Mouse (Mus musculus) CD4-positive naive resting alpha-beta T cell, adult 76 days (primary cell): ENCODE results near the gene Il17rc. TPM values are rescaled to one million over a fixed set of nuclear protein-coding genes. Genes with fewer than 3 reads are reported as not detected.

Experiments used
- total RNA-seq: library from RNA; stranded (reverse); gene quantifications from one replicate; pipeline ENCODE4 v1.2.4, GENCODE M21; 2023

The Il17rc gene
- not detected for total RNA-seq

GRCm38 (mm10) chr6:113471297-113471936, at the start of gene Il17rc:
Gene Il17rc, plus strand, starts transcription at chr6:113471427.

GRCm38 (mm10) chr6:113435664-113436205, 35.5 kb upstream of the Il17rc start, which contains the start of gene Cidec:
Gene Cidec, minus strand, starts transcription at chr6:113435760.

DNA sequence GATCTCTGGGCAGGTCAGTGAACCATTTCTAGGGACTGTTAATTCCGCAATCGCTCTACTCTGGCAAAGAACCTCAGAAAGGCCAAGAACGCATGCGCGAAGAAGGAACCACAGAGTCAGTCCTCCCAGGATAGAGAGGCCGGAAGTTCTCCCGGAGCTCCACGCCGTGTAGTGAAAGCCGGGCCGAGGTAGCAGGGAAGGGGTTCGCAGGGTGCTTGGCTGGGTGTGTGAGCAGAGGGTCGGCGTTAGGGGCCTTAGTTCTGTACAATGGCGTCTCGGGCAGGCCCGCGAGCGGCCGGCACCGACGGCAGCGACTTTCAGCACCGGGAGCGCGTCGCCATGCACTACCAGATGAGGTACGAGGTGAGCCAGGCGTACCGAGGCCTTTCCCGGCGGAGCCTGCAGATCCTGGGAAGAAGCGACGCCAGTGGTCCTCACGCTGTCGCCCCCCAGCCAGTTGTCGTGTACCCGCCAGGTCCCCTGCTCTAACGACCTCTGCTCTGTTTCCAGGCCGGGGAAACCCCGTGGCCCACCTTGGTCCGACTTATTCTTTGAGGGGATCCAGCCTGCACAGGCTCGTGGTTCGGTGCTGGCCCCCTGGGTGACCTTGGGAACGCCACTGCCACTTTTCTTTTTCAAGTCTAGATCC, 28.7 kb upstream of the Il17rc start, which contains the start of gene Jagn1:
Gene Jagn1, plus strand, starts transcription at position 128 of the 649 bp plus-strand sequence.

GRCm38 (mm10) chr6:113457952-113458534, 13.2 kb upstream of the Il17rc start, which contains the start of gene Il17re:
Gene Il17re, plus strand, starts transcription at chr6:113458484.

DNA sequence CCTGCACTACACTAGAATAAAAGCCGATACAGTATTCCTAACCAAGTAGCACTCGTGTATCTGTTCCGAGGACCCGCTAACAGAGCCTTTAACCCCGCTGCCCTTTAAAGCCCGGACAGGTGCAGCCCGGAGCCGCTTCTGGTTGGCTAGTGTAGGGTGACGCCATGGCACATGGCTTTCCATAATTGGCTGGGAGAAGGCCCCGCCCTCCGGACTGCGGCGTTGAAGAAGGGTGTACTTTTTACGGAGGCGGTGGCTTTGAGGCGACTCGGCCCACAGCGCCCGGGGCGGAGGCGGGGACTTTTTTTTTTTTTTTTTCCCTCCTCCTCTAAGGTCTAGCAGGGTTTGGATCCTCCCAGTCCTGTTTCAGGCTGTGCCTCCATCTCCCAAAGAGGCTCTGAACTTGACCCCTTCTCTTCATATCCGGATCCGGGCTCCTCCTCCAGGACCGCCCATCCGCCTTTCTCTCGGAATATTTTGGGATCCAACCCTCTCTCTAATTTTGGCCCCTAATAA, 11.9 kb downstream of the Il17rc start, which contains the start of gene Creld1:
Gene Creld1, plus strand, starts transcription at position 198 of the 516 bp plus-strand sequence.

GRCm38 (mm10) chr6:113501388-113502084, 30.3 kb downstream of the Il17rc start, which contains the start of gene Prrt3:
Gene Prrt3, minus strand, starts transcription at chr6:113501931.

DNA sequence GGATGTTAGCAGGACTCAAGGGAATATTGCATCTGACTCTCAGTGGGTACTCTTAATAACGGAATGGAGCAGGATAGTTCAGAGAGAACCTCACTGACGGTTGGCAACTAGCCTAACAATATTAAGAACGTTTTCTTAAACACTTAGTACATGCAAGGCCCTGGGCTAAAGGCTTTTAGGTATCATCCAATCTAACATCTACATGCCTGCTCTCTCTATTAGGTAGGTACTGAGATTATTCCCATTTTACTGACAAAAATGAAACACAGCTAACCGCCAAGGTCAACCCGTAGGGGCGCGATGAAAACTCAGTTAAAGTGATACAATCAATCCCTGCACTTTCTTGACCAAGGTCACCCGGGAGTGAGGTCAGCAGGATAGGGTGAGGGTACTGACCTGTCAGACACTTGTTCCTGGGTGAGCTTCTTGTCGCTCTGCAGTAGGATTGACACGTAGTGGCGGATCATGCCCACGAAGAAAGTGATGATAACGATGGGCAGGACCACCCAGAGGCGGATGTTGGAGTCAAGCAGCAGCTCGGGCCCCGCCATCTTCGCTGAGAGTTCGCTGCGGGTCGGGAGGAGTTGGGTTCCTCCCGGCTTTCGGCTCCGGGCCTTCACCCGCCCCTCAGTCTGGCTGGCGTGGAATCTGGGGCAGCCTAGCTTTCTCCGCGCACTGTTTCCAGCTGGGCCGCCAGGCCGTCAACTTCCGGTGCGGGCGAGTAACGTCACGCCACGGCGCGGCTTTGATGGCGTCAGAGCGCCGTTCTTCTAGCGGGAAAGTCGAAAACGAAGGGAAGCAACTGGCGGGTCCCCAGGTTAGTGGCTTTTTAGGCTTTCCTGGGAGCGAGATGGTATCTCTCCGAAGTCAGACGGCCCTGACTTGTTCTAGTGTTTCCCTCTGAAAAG, 60.0 kb downstream of the Il17rc start, which contains the start of the genes Emc3 and Fancd2:
Gene Emc3, minus strand, starts transcription at position 721 of the 908 bp plus-strand sequence.
Gene Fancd2, plus strand, starts transcription at position 751 of the 908 bp plus-strand sequence.

Other genes with a start within 250 kb of the Il17rc start
- 42.4 TPM for gene Mtmr14, start 233.6 kb upstream of the Il17rc start, total RNA-seq
- 1.3 TPM for gene Cpne9, start 189.1 kb upstream of the Il17rc start, total RNA-seq
- 79.0 TPM for gene Brpf1, start 164.3 kb upstream of the Il17rc start, total RNA-seq
- gene Ogg1, start 144.5 kb upstream of the Il17rc start, total RNA-seq, result 10.7 TPM
- gene Camk1, start 127.4 kb upstream of the Il17rc start, total RNA-seq, result 1.2 TPM
- gene Tada3, start 93.5 kb upstream of the Il17rc start, total RNA-seq, result 25.2 TPM
- 224 TPM for gene Arpc4, start 93.3 kb upstream of the Il17rc start, total RNA-seq
- 51.7 TPM for gene Ttll3, start 82.2 kb upstream of the Il17rc start, total RNA-seq
- 10.7 TPM for gene Rpusd3, start 52.1 kb upstream of the Il17rc start, total RNA-seq
- gene Cidec, start 35.7 kb upstream of the Il17rc start, total RNA-seq, result not detected
- 13.5 TPM for gene Jagn1, start 28.9 kb upstream of the Il17rc start, total RNA-seq
- 0.79 TPM for gene Il17re, start 12.9 kb upstream of the Il17rc start, total RNA-seq
- 9.9 TPM for gene Creld1, start 11.9 kb downstream of the Il17rc start, total RNA-seq
- 0.70 TPM for gene Prrt3, start 30.5 kb downstream of the Il17rc start, total RNA-seq
- 72.3 TPM for gene Emc3, start 60.2 kb downstream of the Il17rc start, total RNA-seq
- gene Fancd2, start 60.3 kb downstream of the Il17rc start, total RNA-seq, result 1.3 TPM
- not detected for gene Fancd2os, start 129.3 kb downstream of the Il17rc start, total RNA-seq
- gene Brk1, start 133.3 kb downstream of the Il17rc start, total RNA-seq, result 96.7 TPM
- gene Vhl, start 152.5 kb downstream of the Il17rc start, total RNA-seq, result 19.1 TPM
- gene Irak2, start 167.0 kb downstream of the Il17rc start, total RNA-seq, result 54.3 TPM
- gene Tatdn2, start 225.6 kb downstream of the Il17rc start, total RNA-seq, result 312 TPM
- 1.2 TPM for gene Ghrl, start 248.5 kb downstream of the Il17rc start, total RNA-seq